Mouse (Mus musculus): ENCODE measurements around the gene Ptprd.

DNA sequence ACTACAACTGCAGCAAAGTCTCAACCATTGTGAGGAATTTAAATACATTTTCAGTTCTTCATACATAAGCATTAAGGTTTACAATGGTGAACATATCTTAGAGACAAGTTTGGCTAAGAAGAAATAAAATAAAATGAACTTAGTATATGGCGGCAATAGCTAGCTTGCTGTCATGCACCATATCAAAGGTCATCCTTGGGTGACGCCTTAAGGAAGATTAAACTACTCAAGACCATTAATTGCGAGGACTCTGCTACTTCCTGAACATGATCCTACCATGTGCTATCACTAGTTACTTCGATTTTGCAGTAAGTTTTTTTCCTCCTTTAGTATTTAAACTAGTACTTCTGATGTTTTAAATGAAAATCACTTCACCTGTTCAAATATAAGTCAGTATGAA is 1949.0 kb downstream of the Ptprd start:
- TF ChIP-seq POLR2A (IDR thresholded peaks at IDR 0.05; ENCODE audit: insufficient read depth, low read depth, low read length): no peak
- TF ChIP-seq CTCF (IDR thresholded peaks at IDR 0.05; ENCODE audit: insufficient read depth, low read depth, low read length): no peak

Measured in olfactory bulb, adult 2 months (tissue).